Mouse (Mus musculus) spleen, postnatal 10 days (tissue): Measurements from ENCODE around the gene Gab3.
"Not testable (repeated sequence)": the region's sequence is repeated elsewhere in the genome, so short reads cannot be mapped to it uniquely, and the experiment has no call there.

ENCODE experiments used
- DNase-seq, 2 experiments: peaks; one replicate each; pipeline ENCODE4 v3.0.0; 2021 to 2022; ENCODE audit warnings: low spot score in 2 of 2

Gab3 gene

DNA sequence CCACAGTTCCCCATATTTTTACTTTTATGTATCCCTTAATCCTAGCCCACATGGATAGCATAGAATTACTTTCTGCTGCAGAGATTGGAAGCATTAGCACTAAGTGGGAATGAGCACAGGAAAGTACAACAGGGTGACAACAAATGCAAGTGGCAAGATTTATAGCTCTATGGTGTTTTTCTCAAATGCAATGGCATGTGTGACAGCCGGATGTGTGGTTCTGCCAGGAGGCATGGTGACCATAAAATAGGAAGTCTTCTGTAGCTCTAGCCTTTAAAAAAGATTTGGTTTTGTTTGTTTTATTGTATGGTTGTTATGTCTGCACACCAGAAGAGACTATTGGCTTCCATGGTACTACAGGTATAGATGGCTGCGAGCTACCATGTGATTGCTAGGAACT, 50.1 kb downstream of the Gab3 start:
- DNase-seq, result no peak

DNA sequence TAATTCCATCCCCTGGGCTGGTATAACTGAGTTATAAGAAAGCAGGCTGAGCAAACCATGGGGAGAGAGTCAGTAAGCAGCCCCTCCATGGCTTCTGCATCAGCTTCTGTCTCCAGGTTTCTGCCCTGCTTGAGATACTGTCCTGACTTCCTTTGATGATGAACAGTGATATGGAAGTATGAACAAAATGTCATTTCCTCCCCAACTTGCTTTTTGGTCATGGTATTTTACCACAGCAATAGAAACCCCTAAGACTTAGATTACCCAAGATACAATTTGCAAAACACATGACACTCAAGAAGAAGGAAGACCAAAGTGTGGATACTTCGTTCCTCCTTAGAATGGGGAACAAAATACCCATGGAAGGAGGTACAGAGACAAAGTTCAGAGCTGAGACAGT, 51.2 kb downstream of the Gab3 start:
- not testable (repeated sequence) for DNase-seq

DNA sequence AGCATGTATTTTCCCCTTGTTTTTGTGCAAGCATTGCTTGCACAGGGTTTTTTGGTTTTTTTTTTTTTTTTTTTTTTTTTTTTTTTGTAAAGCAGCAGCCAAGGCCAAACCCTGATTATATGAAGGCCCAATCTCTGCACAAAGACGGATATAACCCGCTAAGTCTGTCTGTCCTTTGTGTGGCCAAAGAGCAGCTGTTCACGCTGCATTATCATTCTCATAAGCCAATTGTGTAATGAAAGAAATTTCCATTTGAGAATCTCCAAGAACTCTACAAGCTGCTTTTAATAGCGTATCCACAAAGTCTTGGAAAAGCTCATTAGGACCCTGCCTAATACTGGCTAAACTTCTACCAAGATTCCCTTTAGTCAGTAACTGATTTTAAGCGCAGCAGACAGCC, 101.5 kb downstream of the Gab3 start:
- no peak for DNase-seq

DNA sequence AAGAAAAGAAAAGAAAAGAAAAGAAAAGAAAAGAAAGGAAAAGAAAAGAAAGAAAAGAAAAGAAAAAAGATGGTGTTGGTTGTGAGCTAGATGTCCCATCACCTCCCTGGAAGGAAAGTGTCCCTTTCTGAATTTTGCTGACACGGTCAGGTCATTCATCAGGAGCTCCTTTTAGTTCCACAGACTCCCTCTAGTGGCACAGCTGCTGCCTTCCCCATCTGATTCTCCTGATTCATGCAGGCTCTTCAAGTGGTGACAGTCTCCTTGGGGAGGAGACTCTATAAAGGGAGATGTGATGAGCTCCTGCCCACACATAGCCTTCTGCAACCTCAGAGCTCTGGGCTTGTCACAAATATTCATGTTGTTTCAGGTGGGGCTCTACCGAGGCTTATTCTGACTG, 122.4 kb downstream of the Gab3 start:
- peak in 1 of 2 experiments; percentile 17 for DNase-seq

DNA sequence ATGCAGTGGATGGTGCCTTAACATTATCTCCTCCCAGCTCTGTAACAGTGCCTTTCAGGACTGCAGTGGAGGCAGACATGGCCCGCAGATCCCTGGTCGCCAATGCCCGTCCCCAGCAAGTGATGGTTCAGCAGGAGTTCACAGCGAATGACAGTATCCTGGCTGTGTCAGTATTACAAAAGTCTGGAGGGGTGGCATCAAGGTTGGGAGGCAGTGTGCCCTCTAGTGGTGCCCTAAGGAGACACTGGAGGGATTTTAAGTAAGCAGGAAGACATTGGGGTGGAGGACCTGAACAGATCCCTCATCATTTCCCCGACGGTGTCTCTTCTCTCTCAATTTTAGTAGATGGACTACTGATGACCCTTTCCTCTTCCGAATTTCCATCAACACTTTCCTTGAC, 126.1 kb downstream of the Gab3 start:
- peak in 1 of 2 experiments; percentile 10 for DNase-seq
